Mouse (Mus musculus) CH12.LX (cell line): ENCODE results near the gene Uck2.

ENCODE experiments used
- BHLHE40 ChIP-seq: IDR thresholded peaks from 2 replicates; pipeline ENCODE4 v1.6.1; 2011; ENCODE audit warnings: mild to moderate bottlenecking, low read depth, low read length, improper control_type of control experiment
- CHD1 ChIP-seq: IDR thresholded peaks from 2 replicates; pipeline ENCODE4 v1.6.1; 2012; ENCODE audit warnings: low read depth, low read length, improper control_type of control experiment, inconsistent platforms
- CHD2 ChIP-seq: IDR thresholded peaks from 2 replicates; pipeline ENCODE4 v1.6.1; 2011; ENCODE audit warnings: low read length, improper control_type of control experiment
- CTCF ChIP-seq, 2 experiments: IDR thresholded peaks in 1 of 2; conservative IDR thresholded peaks in 1 of 2; 2 replicates each; pipeline ENCODE4 v1.5.1; 2011 to 2012; ENCODE audit warnings: low read depth in 2 of 2, low read length in 2 of 2, improper control_type of control experiment in 1 of 2, inconsistent platforms in 1 of 2, mild to moderate bottlenecking in 1 of 2, moderate library complexity in 1 of 2
- HCFC1 ChIP-seq: IDR thresholded peaks from 2 replicates; pipeline ENCODE4 v1.6.1; 2012; ENCODE audit warnings: low read depth, mild to moderate bottlenecking, inconsistent platforms, low read length, improper control_type of control experiment
- JUN ChIP-seq: IDR thresholded peaks from 2 replicates; pipeline ENCODE4 v1.6.1; 2011; ENCODE audit warnings: low read depth, mild to moderate bottlenecking, low read length, improper control_type of control experiment, moderate library complexity; ENCODE audit not compliant: insufficient read depth
- POLR2A ChIP-seq: IDR thresholded peaks from 2 replicates; pipeline ENCODE4 v1.6.1; 2011; ENCODE audit warnings: low read depth, mild to moderate bottlenecking, improper control_type of control experiment, low read length
- POLR2AphosphoS2 ChIP-seq: IDR thresholded peaks from 2 replicates; pipeline ENCODE4 v1.6.1; 2011; ENCODE audit warnings: low read depth, low read length, improper control_type of control experiment
- USF1 ChIP-seq: IDR thresholded peaks from 2 replicates; pipeline ENCODE4 v1.6.1; 2014; ENCODE audit warnings: low read depth, mild to moderate bottlenecking, inconsistent platforms, low read length, improper control_type of control experiment
- ZKSCAN1 ChIP-seq: IDR thresholded peaks from 2 replicates; pipeline ENCODE4 v1.6.1; 2012; ENCODE audit warnings: low read depth, inconsistent platforms, low read length, improper control_type of control experiment, borderline replicate concordance
- ZMIZ1 ChIP-seq: IDR thresholded peaks from 2 replicates; pipeline ENCODE4 v1.6.1; 2012; ENCODE audit warnings: low read depth, mild to moderate bottlenecking, inconsistent platforms, low read length, improper control_type of control experiment
- ZNF384 ChIP-seq: IDR thresholded peaks from 2 replicates; pipeline ENCODE4 v1.6.1; 2012; ENCODE audit warnings: low read depth, low read length, improper control_type of control experiment, inconsistent platforms

GRCm38 (mm10) chr1:167232918-167233317 lies 52.2 kb downstream of the Uck2 start:
- no peak for TF ChIP-seq HCFC1
- TF ChIP-seq ZMIZ1: no peak
- TF ChIP-seq POLR2A: no peak
- no peak for TF ChIP-seq ZNF384
- no peak for TF ChIP-seq ZKSCAN1
- no peak for TF ChIP-seq CHD1
- no peak for TF ChIP-seq POLR2AphosphoS2
- no peak for TF ChIP-seq JUN
- no peak for TF ChIP-seq BHLHE40
- no peak for TF ChIP-seq CHD2
- TF ChIP-seq USF1: no peak
- TF ChIP-seq CTCF (conservative IDR thresholded peaks at IDR 0.05 in 1 of 2, IDR thresholded peaks at IDR 0.05 in 1 of 2; ENCODE audit: low read depth in 2 of 2, low read length in 2 of 2): no peak
